Mouse (Mus musculus) heart, postnatal 10 days (tissue): ENCODE results near the gene Pym1. TPM values are rescaled to one million over a fixed set of nuclear protein-coding genes. Genes with fewer than 3 reads are reported as not detected.

Experiments
- DNase-seq, 2 experiments: peaks; one replicate each; pipeline ENCODE4 v3.0.0; 2021
- intact Hi-C: fragments of 180-260 bp; cut with DNase I; formaldehyde crosslinking; loops from one replicate; pipeline ENCODE4 v1.15.1; 2025
- total RNA-seq, 2 experiments: library from RNA; stranded (reverse); gene quantifications; 2 replicates each; pipeline ENCODE4 v1.2.3; 2021

Pym1 gene
- total RNA-seq, 2 experiments from 2014 or later, result 14.5 to 18.4 TPM

GRCm38 (mm10) chr10:128803361-128803760 lies 55.7 kb downstream of the Pym1 start:
- intact Hi-C loops, result no loop called here

GRCm38 (mm10) chr10:128803771-128804270 lies 56.1 kb downstream of the Pym1 start, which contains the start of gene Dnajc14:
Gene Dnajc14 (plus strand): TSS chr10:128804062.
- DNase-seq, result peak; percentile 73 to 80
- intact Hi-C loops, result loop anchor here (1.0 to 2.0 kb wide), 2 partner anchors 25 to 56 kb away; no protein-coding TSS in a partner anchor

More at GRCm38 (mm10) chr10:128803361-128803760, 55.7 kb downstream of the Pym1 start:
- DNase-seq, result no peak

DNA sequence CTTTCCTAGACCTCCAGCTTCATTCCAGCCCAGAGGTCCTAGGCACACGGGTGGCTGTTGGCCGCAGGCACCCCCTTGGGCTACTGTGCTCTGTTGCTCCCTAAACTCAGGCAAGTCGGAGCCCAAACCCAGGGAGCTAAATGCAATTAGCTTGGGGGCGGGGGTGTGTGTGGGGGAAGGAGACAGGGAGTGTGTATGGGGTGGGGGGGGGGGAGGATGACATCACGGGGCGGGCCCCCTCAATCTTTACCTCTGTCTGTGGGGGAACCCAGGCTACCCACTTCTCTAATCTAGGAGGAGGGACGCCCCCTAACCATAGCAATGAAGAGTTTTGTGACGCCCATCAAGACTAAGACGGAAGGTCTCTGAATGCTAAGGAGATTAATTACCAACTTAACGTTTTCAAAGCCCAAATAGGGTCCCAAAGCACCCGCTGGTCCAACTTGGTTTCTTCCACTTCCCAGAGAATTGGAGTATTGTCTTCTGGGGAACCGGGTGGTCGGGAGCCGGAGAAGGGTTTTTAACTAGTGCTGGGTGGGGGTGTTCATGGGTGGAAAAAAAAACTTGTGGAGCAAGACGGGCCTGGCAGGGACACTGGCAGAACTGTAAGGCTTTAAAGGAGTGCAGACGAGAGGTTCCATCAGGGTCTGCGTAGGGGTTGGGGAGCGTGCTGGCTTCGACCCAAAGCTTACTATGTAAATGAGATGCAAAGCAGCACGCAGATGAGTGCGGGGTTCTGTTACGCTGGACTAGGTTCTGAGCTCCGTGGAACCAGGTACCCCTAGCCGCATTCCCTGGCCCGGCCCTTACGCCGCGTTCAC lies 56.8 kb downstream of the Pym1 start, which contains the start of gene Tmem198b:
TSS of gene Tmem198b (minus strand) at position 100 of the 821 bp plus-strand sequence.
- intact Hi-C loops, result loop anchor here (1.0 to 2.0 kb wide), 2 partner anchors 26 to 56 kb away; no protein-coding TSS in a partner anchor

DNA sequence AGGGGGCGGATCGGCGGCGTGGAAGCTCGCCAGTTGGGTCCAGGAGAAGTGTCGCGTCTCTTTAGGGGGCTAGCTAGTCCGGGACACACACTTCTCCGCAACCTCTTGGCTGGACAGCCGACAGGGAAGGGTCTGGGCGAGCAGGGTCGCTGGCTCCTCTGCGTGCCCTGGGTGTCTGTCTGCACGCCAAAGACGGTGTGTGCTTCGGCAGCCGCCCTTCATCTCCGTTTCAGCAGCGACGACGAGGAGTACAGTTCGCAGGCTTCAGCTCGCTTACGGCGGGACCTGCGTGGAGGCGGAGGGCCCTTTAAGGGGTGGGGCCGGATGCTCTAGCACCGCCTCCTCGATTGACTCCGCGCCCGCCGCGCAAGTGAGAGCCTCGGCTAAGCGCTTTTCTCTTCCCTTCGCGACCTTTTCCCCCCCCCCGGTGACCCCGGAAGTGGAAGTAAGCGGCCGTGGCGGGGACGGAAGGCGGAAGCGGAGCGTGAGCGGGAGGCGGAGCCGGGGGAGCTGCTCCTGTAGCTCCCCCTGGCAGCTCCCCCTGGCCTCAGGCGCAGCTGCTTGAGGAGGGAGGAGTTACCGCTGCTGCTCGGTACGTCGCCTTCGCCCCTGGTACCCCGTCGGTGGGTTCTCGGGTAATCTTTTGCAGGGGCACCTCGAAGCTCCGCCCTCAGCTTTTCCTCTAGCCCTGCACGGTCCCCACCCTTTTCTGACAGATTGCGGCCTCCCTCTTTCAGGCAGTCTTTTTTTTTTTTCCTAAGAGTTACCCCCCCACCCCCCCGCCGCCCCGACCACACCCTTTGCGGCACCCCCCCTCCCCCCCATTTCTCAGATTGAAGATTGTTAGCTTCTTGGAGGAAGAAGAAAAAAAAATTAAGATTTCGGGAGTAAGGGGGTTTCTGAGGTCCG lies 57.7 kb downstream of the Pym1 start:
- DNase-seq, result peak; percentile 97 to 98
- intact Hi-C loops, result loop anchor here (2.0 kb wide), 1 partner anchor 27 kb away; no protein-coding TSS in a partner anchor

More for the DNA sequence above, 56.8 kb downstream of the Pym1 start, which contains the start of gene Tmem198b:
- peak; percentile 82 to 83 for DNase-seq

- DNase-seq, result no peak
- intact Hi-C loops, result no loop called here
Observed at GRCm38 (mm10) chr10:128806086-128806485, 58.4 kb downstream of the Pym1 start.

DNA sequence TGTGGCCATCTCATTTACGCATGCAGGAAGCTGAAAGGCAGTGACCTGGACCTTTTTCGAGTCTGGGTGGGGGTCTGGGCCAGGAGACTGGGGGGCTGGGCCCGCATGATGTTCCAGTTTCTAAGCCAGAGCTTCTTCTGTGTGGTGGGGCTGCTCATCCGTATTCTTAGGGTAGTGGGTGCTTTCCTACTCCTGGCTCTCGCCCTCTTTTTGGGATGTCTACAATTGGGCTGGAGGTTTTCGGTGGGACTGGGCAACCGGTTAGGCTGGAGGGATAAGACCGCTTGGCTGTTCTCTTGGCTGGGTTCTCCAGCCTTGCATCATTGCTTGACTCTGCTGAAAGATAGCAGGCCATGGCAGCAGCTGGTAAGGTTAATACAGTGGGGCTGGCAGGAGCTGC lies 59.3 kb downstream of the Pym1 start:
- DNase-seq, result no peak
- intact Hi-C loops, result no loop called here

Other genes with a start within 250 kb of the Pym1 start
- 1 to 10 TPM; 4.1 to 4.5 TPM for gene Myl6b, start 249.2 kb upstream of the Pym1 start, total RNA-seq
- gene Esyt1, start 222.0 kb upstream of the Pym1 start, total RNA-seq, result 10 to 100 TPM; 28.5 to 29.9 TPM
- 10 to 100 TPM in 1 of 2 experiments, 1 to 10 TPM in 1; 9.8 to 10.1 TPM for gene Zc3h10, start 200.1 kb upstream of the Pym1 start, total RNA-seq
- gene Rpl41, start 198.6 kb upstream of the Pym1 start, total RNA-seq, result 1,000 to 10,000 TPM; 2,064 to 2,152 TPM
- 10 to 100 TPM; 60.0 to 64.4 TPM for gene Pa2g4, start 181.9 kb upstream of the Pym1 start, total RNA-seq
- gene Erbb3, start 158.2 kb upstream of the Pym1 start, total RNA-seq, result 1 to 10 TPM; 7.7 to 8.6 TPM
- 100 to 1,000 TPM; 395 TPM for gene Rps26, start 121.1 kb upstream of the Pym1 start, total RNA-seq
- gene Ikzf4, start 101.9 kb upstream of the Pym1 start, total RNA-seq, result 1 to 10 TPM; 1.8 to 2.0 TPM
- gene Suox, start 73.8 kb upstream of the Pym1 start, total RNA-seq, result 10 to 100 TPM; 14.4 to 16.3 TPM
- 10 to 100 TPM; 74.3 to 78.1 TPM for gene Rab5b, start 51.6 kb upstream of the Pym1 start, total RNA-seq
- 1 to 10 TPM; 2.1 to 2.2 TPM for gene Pmel, start 43.7 kb upstream of the Pym1 start, total RNA-seq
- 10 to 100 TPM; 30.6 to 36.4 TPM for gene Cdk2, start 42.9 kb upstream of the Pym1 start, total RNA-seq
- gene Dgka, start 3.0 kb upstream of the Pym1 start, total RNA-seq, result 10 to 100 TPM; 10.3 to 11.9 TPM
- gene Mmp19, start 43.0 kb downstream of the Pym1 start, total RNA-seq, result 1 to 10 TPM; 3.4 to 5.4 TPM
- gene Dnajc14, start 56.2 kb downstream of the Pym1 start, total RNA-seq, result 10 to 100 TPM; 49.1 to 52.0 TPM
- 10 to 100 TPM; 12.7 to 13.3 TPM for gene Tmem198b, start 56.5 kb downstream of the Pym1 start, total RNA-seq
- 10 to 100 TPM; 47.2 to 52.6 TPM for gene Sarnp, start 69.4 kb downstream of the Pym1 start, total RNA-seq
- gene Ormdl2, start 73.8 kb downstream of the Pym1 start, total RNA-seq, result 1 to 10 TPM; 6.5 to 9.8 TPM
- 1 to 10 TPM; 3.1 to 4.0 TPM for gene Gdf11, start 143.8 kb downstream of the Pym1 start, total RNA-seq
- gene Cd63, start 153.1 kb downstream of the Pym1 start, total RNA-seq, result 100 to 1,000 TPM; 203 to 239 TPM
- gene Rdh5, start 175.0 kb downstream of the Pym1 start, total RNA-seq, result 1 to 10 TPM; 5.9 to 9.7 TPM
- 100 to 1,000 TPM; 188 to 198 TPM for gene Bloc1s1, start 176.1 kb downstream of the Pym1 start, total RNA-seq
- gene Itga7, start 185.9 kb downstream of the Pym1 start, total RNA-seq, result 100 to 1,000 TPM; 125 to 136 TPM
- not detected for gene Mettl7b, start 213.1 kb downstream of the Pym1 start, total RNA-seq
- gene Olfr9, start 241.5 kb downstream of the Pym1 start, total RNA-seq, result not detected